Mouse (Mus musculus): Measurements from ENCODE around the gene Amh. TPM values are rescaled to one million over a fixed set of nuclear protein-coding genes. Genes with fewer than 3 reads are reported as not detected.

Amh gene
- polyA plus RNA-seq, 1 experiment, result not detected

DNA sequence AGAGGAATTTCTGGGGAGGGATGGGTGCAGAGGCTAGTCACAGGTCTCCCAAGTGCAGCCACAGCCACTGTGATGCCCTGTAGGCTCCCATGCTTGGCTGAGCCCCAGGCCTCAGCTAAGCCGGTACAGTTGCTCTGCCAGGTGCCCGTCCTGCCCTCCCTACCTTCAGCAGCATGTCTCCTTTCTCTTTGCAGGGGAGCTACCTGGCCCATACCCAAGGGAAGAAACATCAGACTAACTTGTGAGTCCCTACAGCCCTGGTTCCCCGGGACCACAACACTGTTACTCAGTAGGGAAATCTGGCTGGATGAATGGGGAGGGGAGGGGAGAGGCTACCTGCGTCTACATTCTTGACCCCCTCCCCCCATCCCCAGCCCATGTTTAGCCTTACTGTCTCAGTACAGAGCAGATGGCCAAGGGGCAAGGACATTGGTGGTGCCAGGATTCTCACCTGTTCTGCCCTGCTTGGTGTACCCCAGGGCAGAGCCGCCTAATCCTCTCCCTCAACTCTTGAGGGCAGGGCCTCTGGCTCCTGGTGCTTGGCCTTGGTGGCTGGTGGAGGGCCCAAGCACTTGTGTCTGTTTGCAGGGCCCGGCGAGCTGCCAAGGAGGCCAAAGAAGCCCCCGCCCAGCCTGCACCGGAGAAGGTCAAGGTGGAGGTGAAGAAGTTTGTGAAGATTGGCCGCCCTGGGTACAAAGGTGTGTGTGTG lies 2.7 kb upstream of the Amh start:
- no peaks in the 10 kb centered on the region for H3K9me3 ChIP-seq (replicated peaks; ENCODE audit: control insufficient read depth, insufficient read depth, low read length, poor library complexity, severe bottlenecking)
- no peak overlapping the region for H3K27ac ChIP-seq (ENCODE audit: insufficient read depth, low read length)
- H3K36me3 ChIP-seq (ENCODE audit: control insufficient read depth, insufficient read depth, low read length, poor library complexity, severe bottlenecking), result peaks cover 20% of the 10 kb centered on the region
- TF ChIP-seq CTCF (IDR thresholded peaks at IDR 0.05; ENCODE audit: low read depth, low read length) (no peak), POLR2A (IDR thresholded peaks at IDR 0.05; ENCODE audit: insufficient read depth, low read length) (no peak), EP300 (IDR thresholded peaks at IDR 0.05; ENCODE audit: insufficient read depth, low read depth, low read length) (no peak)
- H3K4me1 ChIP-seq (ENCODE audit: control insufficient read depth, insufficient read depth, low read length), result no peaks in the 10 kb centered on the region
- no peaks in the 10 kb centered on the region for H3K27me3 ChIP-seq (ENCODE audit: control insufficient read depth, insufficient read depth, low read length, poor library complexity, severe bottlenecking)
- no peak overlapping the region for H3K4me3 ChIP-seq (ENCODE audit: low read depth, low read length)
- H3K9ac ChIP-seq (ENCODE audit: low read depth, poor library complexity, severe bottlenecking), result no peak overlapping the region

GRCm38 (mm10) chr10:80802996-80803395 lies 2.0 kb upstream of the Amh start:
- H3K27ac ChIP-seq (ENCODE audit: insufficient read depth, low read length), result no peak overlapping the region
- no peaks in the 10 kb centered on the region for H3K27me3 ChIP-seq (ENCODE audit: control insufficient read depth, insufficient read depth, low read length, poor library complexity, severe bottlenecking)
- no peak overlapping the region for H3K9ac ChIP-seq (ENCODE audit: low read depth, poor library complexity, severe bottlenecking)
- peaks cover 20% of the 10 kb centered on the region for H3K36me3 ChIP-seq (ENCODE audit: control insufficient read depth, insufficient read depth, low read length, poor library complexity, severe bottlenecking)
- H3K4me1 ChIP-seq (ENCODE audit: control insufficient read depth, insufficient read depth, low read length), result no peaks in the 10 kb centered on the region
- no peak for TF ChIP-seq EP300 (IDR thresholded peaks at IDR 0.05; ENCODE audit: insufficient read depth, low read depth, low read length)
- TF ChIP-seq POLR2A (IDR thresholded peaks at IDR 0.05; ENCODE audit: insufficient read depth, low read length), result no peak
- no peak for TF ChIP-seq CTCF (IDR thresholded peaks at IDR 0.05; ENCODE audit: low read depth, low read length)
- H3K4me3 ChIP-seq (ENCODE audit: low read depth, low read length), result no peak overlapping the region
- H3K9me3 ChIP-seq (replicated peaks; ENCODE audit: control insufficient read depth, insufficient read depth, low read length, poor library complexity, severe bottlenecking), result no peaks in the 10 kb centered on the region

DNA sequence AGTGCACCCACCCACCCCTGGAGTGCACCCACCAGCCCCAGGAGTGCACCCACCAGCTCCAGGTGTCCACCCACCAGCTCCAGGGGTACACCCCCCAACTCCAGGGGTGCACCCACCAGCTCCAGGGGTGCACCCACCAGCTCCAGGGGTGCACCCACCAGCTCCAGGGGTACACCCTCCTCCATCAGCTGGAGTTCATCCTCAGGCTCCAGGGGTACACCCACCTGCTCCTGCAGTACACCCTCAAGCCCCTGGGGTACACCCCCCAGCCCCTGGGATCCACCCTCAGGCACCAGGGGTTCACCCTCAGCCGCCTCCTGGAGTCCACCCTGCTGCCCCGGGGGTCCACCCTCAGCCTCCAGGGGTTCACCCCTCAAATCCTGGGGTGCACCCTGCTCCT lies 703 bp upstream of the Amh start:
- Histone ChIP-seq H3K4me1 (ENCODE audit: control insufficient read depth, insufficient read depth, low read length) (peaks cover 3% of the 10 kb centered on the region), H3K27me3 (ENCODE audit: control insufficient read depth, insufficient read depth, low read length, poor library complexity, severe bottlenecking) (no peaks in the 10 kb centered on the region), H3K4me3 (ENCODE audit: low read depth, low read length) (no peak overlapping the region), H3K27ac (ENCODE audit: insufficient read depth, low read length) (no peak overlapping the region), H3K36me3 (ENCODE audit: control insufficient read depth, insufficient read depth, low read length, poor library complexity, severe bottlenecking) (peaks cover 20% of the 10 kb centered on the region), H3K9ac (ENCODE audit: low read depth, poor library complexity, severe bottlenecking) (no peak overlapping the region), H3K9me3 (replicated peaks; ENCODE audit: control insufficient read depth, insufficient read depth, low read length, poor library complexity, severe bottlenecking) (no peaks in the 10 kb centered on the region)
- TF ChIP-seq EP300 (IDR thresholded peaks at IDR 0.05; ENCODE audit: insufficient read depth, low read depth, low read length) (no peak), POLR2A (IDR thresholded peaks at IDR 0.05; ENCODE audit: insufficient read depth, low read length) (no peak), CTCF (IDR thresholded peaks at IDR 0.05; ENCODE audit: low read depth, low read length) (no peak)

DNA sequence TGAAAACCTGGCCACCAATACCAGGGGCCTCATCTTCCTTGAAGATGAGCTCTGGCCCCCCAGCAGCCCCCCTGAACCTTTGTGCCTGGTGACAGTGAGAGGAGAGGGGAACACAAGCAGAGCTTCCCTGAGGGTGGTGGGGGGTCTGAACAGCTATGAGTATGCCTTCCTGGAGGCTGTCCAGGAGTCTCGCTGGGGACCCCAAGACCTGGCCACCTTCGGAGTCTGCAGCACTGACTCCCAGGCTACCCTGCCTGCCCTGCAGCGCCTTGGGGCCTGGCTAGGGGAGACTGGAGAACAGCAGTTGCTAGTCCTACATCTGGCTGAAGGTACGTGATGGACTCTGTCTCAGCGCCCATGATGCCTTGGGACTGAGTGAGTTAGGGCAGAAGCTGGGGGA lies 279 bp downstream of the Amh start:
- Histone ChIP-seq H3K36me3 (ENCODE audit: control insufficient read depth, insufficient read depth, low read length, poor library complexity, severe bottlenecking) (peaks cover 20% of the 10 kb centered on the region), H3K9me3 (replicated peaks; ENCODE audit: control insufficient read depth, insufficient read depth, low read length, poor library complexity, severe bottlenecking) (no peaks in the 10 kb centered on the region), H3K9ac (ENCODE audit: low read depth, poor library complexity, severe bottlenecking) (no peak overlapping the region), H3K27ac (ENCODE audit: insufficient read depth, low read length) (no peak overlapping the region), H3K4me1 (ENCODE audit: control insufficient read depth, insufficient read depth, low read length) (peaks cover 3% of the 10 kb centered on the region), H3K27me3 (ENCODE audit: control insufficient read depth, insufficient read depth, low read length, poor library complexity, severe bottlenecking) (no peaks in the 10 kb centered on the region), H3K4me3 (ENCODE audit: low read depth, low read length) (no peak overlapping the region)
- no peak for TF ChIP-seq CTCF (IDR thresholded peaks at IDR 0.05; ENCODE audit: low read depth, low read length)
- TF ChIP-seq EP300 (IDR thresholded peaks at IDR 0.05; ENCODE audit: insufficient read depth, low read depth, low read length), result no peak
- TF ChIP-seq POLR2A (IDR thresholded peaks at IDR 0.05; ENCODE audit: insufficient read depth, low read length), result no peak

- no peaks in the 10 kb centered on the region for H3K9me3 ChIP-seq (replicated peaks; ENCODE audit: control insufficient read depth, insufficient read depth, low read length, poor library complexity, severe bottlenecking)
- H3K4me3 ChIP-seq (ENCODE audit: low read depth, low read length), result peak overlapping the region; percentile 70
- peaks cover 20% of the 10 kb centered on the region for H3K36me3 ChIP-seq (ENCODE audit: control insufficient read depth, insufficient read depth, low read length, poor library complexity, severe bottlenecking)
- no peak overlapping the region for H3K9ac ChIP-seq (ENCODE audit: low read depth, poor library complexity, severe bottlenecking)
- H3K27me3 ChIP-seq (ENCODE audit: control insufficient read depth, insufficient read depth, low read length, poor library complexity, severe bottlenecking), result no peaks in the 10 kb centered on the region
- H3K27ac ChIP-seq (ENCODE audit: insufficient read depth, low read length), result no peak overlapping the region
- peaks cover 3% of the 10 kb centered on the region for H3K4me1 ChIP-seq (ENCODE audit: control insufficient read depth, insufficient read depth, low read length)
- TF ChIP-seq CTCF (IDR thresholded peaks at IDR 0.05; ENCODE audit: low read depth, low read length) (peak; percentile 70), EP300 (IDR thresholded peaks at IDR 0.05; ENCODE audit: insufficient read depth, low read depth, low read length) (no peak), POLR2A (IDR thresholded peaks at IDR 0.05; ENCODE audit: insufficient read depth, low read length) (no peak)
Observed at GRCm38 (mm10) chr10:80805925-80806324, 882 bp downstream of the Amh start.

DNA sequence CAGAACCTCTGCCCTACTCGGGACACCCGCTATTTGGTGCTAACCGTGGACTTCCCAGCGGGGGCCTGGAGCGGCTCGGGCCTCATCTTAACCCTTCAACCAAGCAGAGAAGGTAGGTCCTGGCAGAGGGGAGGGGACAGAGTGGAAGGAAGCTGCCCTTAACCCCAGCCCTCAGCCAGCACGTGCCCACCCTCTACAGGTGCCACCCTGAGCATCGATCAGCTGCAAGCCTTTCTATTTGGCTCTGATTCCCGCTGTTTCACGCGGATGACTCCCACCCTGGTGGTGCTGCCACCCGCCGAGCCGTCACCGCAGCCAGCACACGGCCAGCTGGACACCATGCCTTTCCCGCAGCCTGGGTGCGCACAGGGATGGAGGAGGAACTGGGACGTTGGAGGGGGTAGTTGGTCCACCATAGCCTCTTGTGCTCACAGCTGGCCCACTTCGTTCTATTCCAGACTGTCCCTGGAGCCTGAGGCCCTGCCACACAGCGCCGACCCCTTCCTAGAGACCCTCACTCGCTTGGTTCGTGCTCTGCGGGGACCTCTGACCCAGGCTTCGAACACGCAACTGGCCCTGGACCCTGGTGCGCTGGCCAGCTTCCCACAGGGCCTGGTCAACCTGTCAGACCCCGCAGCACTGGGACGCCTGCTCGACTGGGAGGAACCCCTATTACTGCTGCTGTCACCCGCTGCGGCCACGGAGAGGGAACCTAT lies 1.5 kb downstream of the Amh start:
- H3K4me3 ChIP-seq (ENCODE audit: low read depth, low read length), result peak overlapping the region; percentile 70
- H3K27ac ChIP-seq (ENCODE audit: insufficient read depth, low read length), result no peak overlapping the region
- TF ChIP-seq POLR2A (IDR thresholded peaks at IDR 0.05; ENCODE audit: insufficient read depth, low read length) (no peak), CTCF (IDR thresholded peaks at IDR 0.05; ENCODE audit: low read depth, low read length) (no peak), EP300 (IDR thresholded peaks at IDR 0.05; ENCODE audit: insufficient read depth, low read depth, low read length) (no peak)
- no peaks in the 10 kb centered on the region for H3K9me3 ChIP-seq (replicated peaks; ENCODE audit: control insufficient read depth, insufficient read depth, low read length, poor library complexity, severe bottlenecking)
- peak overlapping the region; percentile 57 for H3K9ac ChIP-seq (ENCODE audit: low read depth, poor library complexity, severe bottlenecking)
- H3K36me3 ChIP-seq (ENCODE audit: control insufficient read depth, insufficient read depth, low read length, poor library complexity, severe bottlenecking), result peaks cover 14% of the 10 kb centered on the region
- no peaks in the 10 kb centered on the region for H3K27me3 ChIP-seq (ENCODE audit: control insufficient read depth, insufficient read depth, low read length, poor library complexity, severe bottlenecking)
- H3K4me1 ChIP-seq (ENCODE audit: control insufficient read depth, insufficient read depth, low read length), result peaks cover 3% of the 10 kb centered on the region

Measured in ES-Bruce4 (cell line).